Mouse (Mus musculus) forelimb bud, embryonic 11.5 days (tissue): ENCODE data around the gene Sh3gl1.
A peak's percentile ranks its signal among the peaks of the same experiment; 100 is the strongest.

Source experiments
- DNase-seq: peaks from one replicate; pipeline ENCODE4 v3.0.0-alpha.2; 2012; ENCODE audit warnings: low read depth, low spot score

Sh3gl1 gene

GRCm38 (mm10) chr17:55999794-56000499 is 36.5 kb downstream of the Sh3gl1 start:
- no peak for DNase-seq

GRCm38 (mm10) chr17:55996007-55996406 is 40.4 kb downstream of the Sh3gl1 start:
- no peak for DNase-seq

- DNase-seq = no peak
Observed at GRCm38 (mm10) chr17:55990278-55990898, 46.0 kb downstream of the Sh3gl1 start.

DNA sequence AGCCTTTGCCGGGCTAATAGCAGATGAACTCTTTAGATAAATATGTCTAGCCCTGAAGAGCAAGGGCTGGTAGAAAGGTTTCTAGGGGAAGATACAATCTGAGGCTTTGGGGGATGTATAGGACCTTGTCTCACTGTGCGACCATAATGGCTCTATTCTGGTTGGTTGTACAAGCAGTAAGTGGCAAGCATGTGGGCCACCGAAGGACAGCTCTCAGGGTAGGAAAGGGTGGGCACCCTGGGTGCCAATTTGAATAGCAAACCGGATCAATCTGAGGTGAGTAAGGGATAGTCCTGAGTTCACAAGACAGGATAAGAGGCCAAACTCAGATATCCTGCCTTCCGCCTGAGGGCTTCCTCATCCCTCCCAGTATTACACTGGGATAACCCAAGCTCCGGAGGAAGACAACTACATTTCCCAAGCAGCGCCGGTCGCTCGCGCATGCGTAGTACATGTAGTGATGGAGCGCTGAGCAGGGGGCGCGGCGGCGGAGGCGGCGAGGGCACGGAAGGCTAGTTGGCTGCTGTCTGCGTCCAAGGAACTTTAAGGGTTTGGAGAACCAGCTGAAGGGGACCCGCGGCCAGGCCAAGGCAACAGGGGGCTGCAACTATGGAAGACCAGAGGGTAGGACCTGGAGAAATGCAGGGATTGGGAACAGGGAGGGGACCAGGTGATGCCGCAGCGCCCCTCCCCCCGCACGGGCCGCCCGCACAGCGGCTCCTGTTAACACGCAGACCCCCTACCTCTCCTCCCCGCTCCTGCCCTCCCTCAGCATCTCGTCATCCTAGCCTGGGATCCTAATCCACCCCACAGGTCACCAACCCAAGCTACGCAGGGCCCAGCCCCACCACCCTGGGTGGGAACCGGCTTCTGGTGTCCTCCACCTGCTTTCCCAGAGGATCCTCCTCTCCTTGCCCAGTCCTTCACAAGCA is 50.1 kb downstream of the Sh3gl1 start, which contains the start of gene Fsd1:
Fsd1 (plus strand) TSS at position 480 of the 932 bp plus-strand sequence.
- DNase-seq = peak; percentile 75

GRCm38 (mm10) chr17:55977301-55977700 is 59.1 kb downstream of the Sh3gl1 start:
- no peak for DNase-seq

DNA sequence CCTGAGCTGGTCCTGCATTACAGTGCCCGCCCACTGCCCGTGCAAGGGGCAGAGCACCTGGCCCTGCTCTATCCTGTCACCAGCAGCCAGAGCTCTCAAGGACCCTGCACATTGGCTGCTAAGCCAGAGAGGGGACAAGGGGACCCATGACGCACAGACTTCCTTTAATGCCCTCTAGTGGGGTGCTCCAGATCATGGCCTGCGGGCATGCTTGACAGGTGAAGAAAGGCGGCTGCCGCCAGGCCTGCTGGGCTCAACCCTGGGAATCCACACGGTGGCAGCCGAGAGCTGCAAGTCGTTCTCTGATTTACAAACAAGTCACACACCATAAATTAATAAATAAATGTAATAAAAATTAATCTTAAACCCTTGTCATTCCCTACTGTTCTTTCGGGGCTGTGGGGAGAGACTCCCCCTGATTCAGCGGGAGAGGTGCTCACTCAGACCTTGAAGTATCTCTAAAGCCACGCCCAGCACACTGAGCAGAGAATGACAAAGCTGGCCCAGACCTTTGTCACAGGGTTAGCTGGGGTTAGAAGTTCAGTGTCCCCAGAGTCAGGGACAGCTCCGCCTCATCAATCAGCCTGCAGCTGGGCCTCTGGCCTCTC is 60.1 kb downstream of the Sh3gl1 start:
- DNase-seq = peak; percentile 74

DNA sequence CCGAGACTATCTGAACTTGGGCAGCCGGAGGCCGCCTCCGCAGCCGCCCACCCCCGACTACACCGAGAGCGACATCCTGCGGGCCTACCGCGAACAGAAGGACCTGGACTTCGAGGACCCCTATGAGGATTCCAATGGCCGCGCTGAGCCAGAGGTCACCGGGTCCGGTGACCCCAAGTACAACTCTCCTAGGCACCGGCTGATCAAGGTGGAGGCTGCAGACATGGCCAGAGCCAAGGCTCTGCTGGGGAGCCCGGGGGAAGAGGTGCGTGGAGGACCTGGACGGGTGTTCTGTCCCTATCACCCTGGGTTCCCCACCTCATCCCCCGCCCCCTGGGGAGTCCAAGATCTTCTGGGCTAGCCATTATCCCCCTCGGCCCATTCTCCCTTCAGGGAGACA is 65.0 kb downstream of the Sh3gl1 start:
- no peak for DNase-seq

- DNase-seq = peak; percentile 55
Observed at GRCm38 (mm10) chr17:55969966-55970891, 66.2 kb downstream of the Sh3gl1 start, which contains the start of gene Shd. Shd (plus strand) TSS chr17:55970467.

DNA sequence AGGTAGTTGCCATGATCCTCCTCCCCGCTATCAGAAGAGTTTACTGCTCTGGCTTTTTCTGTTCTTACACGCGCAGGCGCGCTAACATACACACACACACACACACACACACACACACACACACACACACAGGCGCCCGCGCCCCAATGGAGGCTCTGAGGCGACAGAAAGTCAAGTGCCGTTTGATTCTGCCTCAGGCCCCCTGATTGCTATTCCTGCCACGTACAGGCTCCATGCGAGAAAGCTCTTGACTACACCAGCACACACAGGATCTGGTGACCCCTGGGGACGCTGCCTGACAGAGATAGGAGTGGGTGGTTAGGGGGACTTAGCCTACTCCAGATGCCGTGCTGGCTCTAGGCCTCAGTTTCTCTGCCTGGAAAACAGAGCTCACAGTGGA is 66.9 kb downstream of the Sh3gl1 start:
- no peak for DNase-seq

DNA sequence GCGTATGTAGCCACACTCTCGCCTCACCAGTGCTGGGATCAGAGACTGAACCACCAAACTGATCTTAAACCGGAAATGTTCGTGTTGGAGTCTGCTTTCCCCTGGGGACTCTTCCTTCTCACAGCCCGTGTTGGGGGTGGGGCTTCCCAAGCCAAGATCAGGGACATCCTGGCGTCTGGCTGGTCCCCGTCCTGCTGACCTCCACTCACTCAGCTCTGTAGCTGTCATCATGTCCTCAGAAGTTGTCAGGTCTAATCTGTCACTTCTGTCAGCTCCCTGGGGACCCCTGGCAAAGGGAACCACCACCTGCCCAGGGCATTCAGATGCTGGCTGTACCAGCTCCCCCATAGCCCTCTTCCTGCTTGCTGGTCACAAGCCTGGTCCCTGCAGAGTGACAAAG is 68.2 kb downstream of the Sh3gl1 start:
- no peak for DNase-seq

- no peak for DNase-seq
Observed at GRCm38 (mm10) chr17:55967186-55967585, 69.2 kb downstream of the Sh3gl1 start.
